Mouse (Mus musculus) lung, adult 2 months (tissue): ENCODE measurements at regions not wholly inside any gene's neighbourhood (a gene's known extent, or its start where the extent isn't known, plus 50 kb on each side); places are given as distances from the start of the nearest gene placed in this dataset.

Experiments used
- CTCF ChIP-seq: fragments of 200-500 bp; IDR thresholded peaks from 2 replicates; pipeline ENCODE4 v1.5.1; 2011; ENCODE audit warnings: mild to moderate bottlenecking, low read length, control low read depth; ENCODE audit not compliant: insufficient read depth
- POLR2A ChIP-seq: fragments of 200-500 bp; IDR thresholded peaks from 2 replicates; pipeline ENCODE4 v1.6.1; 2011; ENCODE audit warnings: low read depth, mild to moderate bottlenecking, control low read depth, low read length, borderline replicate concordance; ENCODE audit errors: extremely low read depth

DNA sequence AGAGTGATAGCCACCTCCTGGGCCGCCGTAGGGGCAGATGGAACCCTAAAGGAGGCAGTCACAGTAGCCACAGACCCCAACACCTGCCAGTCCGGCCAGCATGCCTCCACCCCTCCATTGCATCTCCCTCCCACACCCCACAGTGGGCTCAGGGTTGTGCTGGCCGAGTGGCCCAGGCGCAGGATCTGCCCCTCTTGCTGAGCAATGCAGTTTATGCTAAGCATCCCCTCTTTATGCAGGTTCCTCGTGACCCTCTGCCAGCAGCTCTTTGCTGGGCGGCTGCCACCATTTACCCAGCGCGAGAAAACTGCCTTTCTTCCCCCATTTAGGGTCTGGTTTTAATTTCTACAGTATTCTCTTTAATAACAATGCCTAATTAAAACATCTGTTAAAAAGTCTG is 73.4 kb upstream of the Mafb start:
- TF ChIP-seq POLR2A (no peak), CTCF (no peak)
